Mouse (Mus musculus) thymus, postnatal 25 days (tissue): ENCODE data around the gene Il1rap.
A peak's percentile ranks its signal among the peaks of the same experiment; 100 is the strongest.

ENCODE experiments used
- DNase-seq: peaks from one replicate; pipeline ENCODE4 v3.0.0; 2022

Gene Il1rap

GRCm38 (mm10) chr16:26581048-26581912, at the start of gene Il1rap:
Il1rap (plus strand) TSS chr16:26581704.
- peak; percentile 95 for DNase-seq

GRCm38 (mm10) chr16:26532287-26532686, 49.2 kb upstream of the Il1rap start:
- no peak for DNase-seq

- DNase-seq = no peak
Measured at GRCm38 (mm10) chr16:26546170-26546878, 35.2 kb upstream of the Il1rap start.

GRCm38 (mm10) chr16:26546879-26547206, 34.7 kb upstream of the Il1rap start:
- DNase-seq = no peak

GRCm38 (mm10) chr16:26549221-26549620, 32.3 kb upstream of the Il1rap start:
- no peak for DNase-seq

- no peak for DNase-seq
Measured at GRCm38 (mm10) chr16:26552234-26552633, 29.3 kb upstream of the Il1rap start.

- no peak for DNase-seq
Measured at GRCm38 (mm10) chr16:26558797-26559196, 22.7 kb upstream of the Il1rap start.

GRCm38 (mm10) chr16:26561743-26562142, 19.8 kb upstream of the Il1rap start:
- DNase-seq = no peak

- DNase-seq = no peak
Measured at GRCm38 (mm10) chr16:26562771-26563170, 18.7 kb upstream of the Il1rap start.

GRCm38 (mm10) chr16:26569387-26569978, 12.0 kb upstream of the Il1rap start:
- no peak for DNase-seq

- DNase-seq = no peak
Measured at GRCm38 (mm10) chr16:26571836-26572235, 9.7 kb upstream of the Il1rap start.

GRCm38 (mm10) chr16:26574173-26574572, 7.3 kb upstream of the Il1rap start:
- DNase-seq = no peak

- no peak for DNase-seq
Measured at GRCm38 (mm10) chr16:26581913-26582376, 441 bp downstream of the Il1rap start.

GRCm38 (mm10) chr16:26585806-26586205, 4.3 kb downstream of the Il1rap start:
- DNase-seq = no peak

GRCm38 (mm10) chr16:26590897-26591570, 9.5 kb downstream of the Il1rap start:
- no peak for DNase-seq

- DNase-seq = no peak
Measured at GRCm38 (mm10) chr16:26596440-26596839, 14.9 kb downstream of the Il1rap start.

- DNase-seq = no peak
Measured at GRCm38 (mm10) chr16:26597307-26597706, 15.8 kb downstream of the Il1rap start.

GRCm38 (mm10) chr16:26598591-26598990, 17.1 kb downstream of the Il1rap start:
- DNase-seq = no peak

- DNase-seq = no peak
Measured at GRCm38 (mm10) chr16:26601482-26601881, 20.0 kb downstream of the Il1rap start.

GRCm38 (mm10) chr16:26604621-26605020, 23.1 kb downstream of the Il1rap start:
- no peak for DNase-seq

GRCm38 (mm10) chr16:26608003-26608402, 26.5 kb downstream of the Il1rap start:
- DNase-seq = no peak

- no peak for DNase-seq
Measured at GRCm38 (mm10) chr16:26610508-26610907, 29.0 kb downstream of the Il1rap start.
